Mouse (Mus musculus) ES-Bruce4 (cell line): ENCODE measurements around the gene Fkbp11.

Experiments
- CTCF ChIP-seq: IDR thresholded peaks from one replicate; pipeline ENCODE4 v1.8.1; 2011; ENCODE audit warnings: low read depth, low read length
- EP300 ChIP-seq: IDR thresholded peaks from 2 replicates; pipeline ENCODE4 v1.6.1; 2011; ENCODE audit warnings: low read depth, low read length; ENCODE audit not compliant: insufficient read depth
- POLR2A ChIP-seq: IDR thresholded peaks from one replicate; pipeline ENCODE4 v1.8.1; 2011; ENCODE audit warnings: low read length; ENCODE audit not compliant: insufficient read depth

- no peak for TF ChIP-seq CTCF
- no peak for TF ChIP-seq POLR2A
- TF ChIP-seq EP300: no peak
Measured at GRCm38 (mm10) chr15:98749093-98749492, 21.1 kb upstream of the Fkbp11 start.
